Mouse (Mus musculus): ENCODE results near the gene Nckipsd.

Nckipsd gene

DNA sequence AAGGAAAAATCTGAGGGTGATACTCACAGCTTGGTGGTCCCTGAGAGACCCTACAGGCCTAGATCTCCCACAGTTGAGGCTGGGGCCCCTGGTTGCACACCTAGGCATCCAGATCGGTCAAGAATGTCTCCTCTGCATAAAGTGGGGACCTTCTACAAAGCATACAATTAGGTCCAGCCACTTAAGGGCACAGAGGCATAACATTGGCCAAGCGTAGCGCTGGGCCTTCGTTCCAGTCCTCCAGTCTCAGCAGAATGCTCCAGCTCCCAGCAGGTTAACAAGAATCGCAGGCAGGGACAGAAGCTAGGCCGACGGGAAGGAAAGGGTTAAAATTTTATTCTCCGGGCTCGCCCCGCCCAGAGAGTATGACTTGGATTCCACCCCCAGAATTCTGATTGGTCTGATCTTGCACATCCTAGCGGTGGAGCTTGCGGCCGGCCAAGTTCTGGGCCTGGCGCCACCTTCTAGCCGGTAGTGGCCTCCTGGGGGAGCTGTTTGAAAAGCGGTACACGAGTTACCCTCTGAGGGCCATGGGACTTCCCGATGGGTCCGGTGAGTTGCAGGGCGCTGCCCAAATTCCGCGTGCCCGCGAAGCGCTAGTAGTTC is 45.6 kb downstream of the Nckipsd start:
- peak; percentile 92 for DNase-seq

GRCm38 (mm10) chr9:108854241-108854696 is 46.1 kb downstream of the Nckipsd start:
- peak; percentile 87 for DNase-seq

- peak; percentile 35 for DNase-seq
These were observed 47.2 kb downstream of the Nckipsd start for GRCm38 (mm10) chr9:108855335-108855734.

GRCm38 (mm10) chr9:108858792-108859527 is 50.8 kb downstream of the Nckipsd start:
- no peak for DNase-seq

Measured in kidney, adult 18-20 months (tissue).